Mouse (Mus musculus): ENCODE data around the gene Treml2.
"Not testable (repeated sequence)": the region's sequence is repeated elsewhere in the genome, so short reads cannot be mapped to it uniquely, and the experiment has no call there.

Treml2 gene

GRCm38 (mm10) chr17:48352976-48353375 lies 53.7 kb downstream of the Treml2 start:
- DNase-seq: not testable (repeated sequence)

- no peak for DNase-seq
These were observed 56.5 kb downstream of the Treml2 start for GRCm38 (mm10) chr17:48355822-48356221.

GRCm38 (mm10) chr17:48357892-48358291 lies 58.6 kb downstream of the Treml2 start:
- DNase-seq: no peak

GRCm38 (mm10) chr17:48359616-48360015 lies 60.3 kb downstream of the Treml2 start, which contains the start of gene Treml1:
Gene Treml1 (plus strand): TSS chr17:48359916.
- no peak for DNase-seq

- DNase-seq: no peak
These were observed 61.2 kb downstream of the Treml2 start for GRCm38 (mm10) chr17:48360462-48360861.

Measured in kidney, adult 11 months (tissue).